Mouse (Mus musculus) heart, adult 8-10 months (tissue): Measurements from ENCODE around the gene Pkdrej. TPM values are rescaled to one million over a fixed set of nuclear protein-coding genes. Genes with fewer than 3 reads are reported as not detected.
A peak's percentile ranks its signal among the peaks of the same experiment; 100 is the strongest.
"Not testable (repeated sequence)": the region's sequence is repeated elsewhere in the genome, so short reads cannot be mapped to it uniquely, and the experiment has no call there.

ENCODE experiments used
- DNase-seq: peaks from one replicate; pipeline ENCODE4 v3.0.0; 2022; ENCODE audit warnings: low spot score
- total RNA-seq, 4 experiments: library from RNA; stranded (reverse); gene quantifications; 2 replicates each; pipeline ENCODE4 v1.2.4; 2022

Gene Pkdrej
- total RNA-seq, 4 experiments from 2014 or later: 3.1 to 5.4 (median 4.6) TPM

DNA sequence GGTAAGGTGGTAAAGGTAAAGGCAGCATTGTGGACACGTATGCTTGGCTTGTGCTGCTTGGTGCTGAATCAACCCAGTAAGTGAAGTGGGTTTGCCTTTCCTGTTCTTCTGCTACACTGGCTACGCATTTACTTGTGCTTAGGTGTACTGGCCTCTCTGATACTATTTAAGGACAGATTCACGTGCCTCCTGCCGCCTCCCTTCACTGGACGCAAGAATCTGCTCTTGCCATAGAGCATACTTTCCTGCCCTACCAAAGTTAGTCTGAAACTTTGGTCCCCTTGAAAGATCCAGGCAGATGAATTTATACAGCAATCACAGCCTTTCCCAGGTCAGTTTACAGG is 11.1 kb downstream of the Pkdrej start:
- DNase-seq: no peak

DNA sequence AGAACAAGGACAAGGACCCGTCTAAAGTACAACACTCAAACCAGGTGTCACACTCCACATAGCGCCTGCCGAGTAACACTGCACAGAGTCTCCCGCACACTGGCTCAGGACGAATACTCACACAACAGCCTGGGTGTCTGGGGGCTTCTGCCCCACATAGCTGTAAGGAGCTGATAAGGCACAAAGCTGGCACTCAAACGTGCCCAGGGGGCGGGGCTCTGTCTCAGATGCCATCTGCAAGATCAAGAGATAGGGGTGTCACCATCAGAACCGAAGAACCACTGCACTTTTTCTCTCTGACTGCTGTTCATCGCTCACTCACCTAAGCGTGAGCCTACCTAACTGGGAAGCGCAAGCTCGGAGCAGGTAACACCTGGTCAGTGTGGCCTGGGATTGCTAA is 12.4 kb downstream of the Pkdrej start:
- no peak for DNase-seq

DNA sequence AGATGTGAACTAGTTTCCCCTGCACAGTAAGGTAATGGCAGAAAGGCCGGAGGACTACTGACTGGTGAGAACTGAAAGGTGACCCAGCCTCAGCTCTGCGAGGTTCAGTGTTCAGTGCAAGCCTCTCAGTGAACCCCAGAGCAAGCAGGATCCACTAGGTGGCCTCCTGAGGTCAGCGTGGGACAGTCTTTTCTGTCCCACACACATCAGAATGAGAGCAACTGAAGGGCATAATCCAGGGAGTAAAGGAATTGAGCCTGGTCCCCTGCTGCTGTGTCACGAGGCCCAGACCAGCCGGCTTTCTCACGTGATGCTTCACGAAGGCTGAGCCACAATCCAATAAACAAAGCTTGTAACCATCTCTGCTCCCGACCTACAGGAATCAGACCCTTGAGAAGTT is 13.1 kb downstream of the Pkdrej start:
- DNase-seq: no peak

DNA sequence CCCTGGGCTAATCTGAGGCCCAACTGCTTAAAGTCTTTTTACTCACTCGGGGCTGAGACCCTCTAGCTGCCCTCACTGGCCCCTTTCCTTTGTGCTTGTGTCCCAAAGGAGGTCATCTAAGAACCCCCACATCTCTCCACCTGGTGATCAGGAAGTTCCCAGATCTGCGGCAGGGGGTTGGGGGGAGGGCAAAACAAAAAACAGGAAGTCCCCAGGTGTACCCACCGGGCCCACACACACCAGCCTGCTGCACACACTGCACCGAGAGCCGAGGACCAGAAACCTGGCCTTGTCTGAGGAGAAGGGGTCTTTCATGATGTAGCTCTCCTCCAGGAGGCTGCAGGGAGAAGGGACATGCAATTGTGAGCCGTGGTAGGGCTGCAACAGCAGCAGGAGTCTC is 13.5 kb downstream of the Pkdrej start:
- DNase-seq: no peak

DNA sequence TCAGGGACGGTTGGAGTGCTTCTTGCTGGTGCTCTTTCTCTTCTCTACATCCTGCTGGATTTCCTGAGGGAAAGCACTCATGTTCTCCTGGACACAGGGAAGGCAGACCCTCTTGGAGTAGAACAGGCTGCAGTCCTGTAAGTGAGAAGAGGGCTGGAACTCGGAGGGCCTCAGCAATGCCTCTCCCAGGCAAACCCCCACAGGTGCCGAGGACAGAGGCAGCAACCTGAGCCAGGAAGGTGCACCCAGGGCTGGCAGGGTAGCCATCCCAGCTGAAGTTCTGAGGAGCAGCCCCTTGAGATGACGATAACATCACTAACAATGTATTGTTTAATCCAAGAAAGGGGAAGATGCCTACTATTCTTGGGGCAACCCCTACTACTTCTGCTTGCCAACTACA is 14.1 kb downstream of the Pkdrej start:
- no peak for DNase-seq

GRCm38 (mm10) chr15:85806886-85807285 is 14.6 kb downstream of the Pkdrej start:
- DNase-seq: no peak

DNA sequence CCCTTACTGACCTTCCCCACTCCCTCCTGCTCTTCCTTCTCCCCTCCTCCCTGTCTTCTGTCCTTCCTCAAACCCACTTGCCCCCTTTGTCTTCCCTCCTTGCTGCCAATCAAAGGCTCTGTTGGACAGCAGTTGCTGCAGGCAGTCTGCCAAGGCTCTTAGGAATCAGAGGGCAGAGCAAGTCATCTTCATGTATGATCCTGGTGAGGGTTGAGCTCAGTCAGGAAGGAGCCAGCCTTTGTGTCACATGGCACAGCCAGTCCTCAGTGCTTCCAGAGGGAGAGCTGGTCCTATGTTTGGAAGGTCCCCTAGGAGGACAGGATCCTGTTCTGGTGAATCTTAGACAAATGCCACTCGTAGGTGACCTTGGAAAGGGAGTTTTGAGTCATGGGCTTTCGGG is 18.6 kb downstream of the Pkdrej start:
- DNase-seq: peak; percentile 42

- DNase-seq: peak; percentile 52
These were observed 22.9 kb downstream of the Pkdrej start for GRCm38 (mm10) chr15:85798676-85799075.

DNA sequence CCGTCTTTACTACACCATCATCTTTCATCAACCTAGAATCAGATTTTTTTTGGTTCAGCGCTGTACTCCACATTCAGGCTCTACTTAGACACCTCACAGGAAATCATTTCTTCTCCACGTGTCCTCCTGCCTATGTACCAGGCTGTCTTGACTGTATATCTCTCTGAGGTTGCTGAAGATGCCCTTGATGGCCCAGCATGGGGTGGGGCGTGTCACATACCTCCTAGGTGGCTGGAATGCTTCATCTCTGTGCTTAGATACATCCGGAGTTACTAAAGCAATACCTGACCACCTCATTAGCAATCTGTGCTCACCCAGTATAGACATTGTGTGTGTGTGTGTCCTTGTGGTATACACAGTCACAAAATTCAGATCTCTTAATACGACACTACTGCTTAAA is 26.0 kb downstream of the Pkdrej start:
- no peak for DNase-seq

DNA sequence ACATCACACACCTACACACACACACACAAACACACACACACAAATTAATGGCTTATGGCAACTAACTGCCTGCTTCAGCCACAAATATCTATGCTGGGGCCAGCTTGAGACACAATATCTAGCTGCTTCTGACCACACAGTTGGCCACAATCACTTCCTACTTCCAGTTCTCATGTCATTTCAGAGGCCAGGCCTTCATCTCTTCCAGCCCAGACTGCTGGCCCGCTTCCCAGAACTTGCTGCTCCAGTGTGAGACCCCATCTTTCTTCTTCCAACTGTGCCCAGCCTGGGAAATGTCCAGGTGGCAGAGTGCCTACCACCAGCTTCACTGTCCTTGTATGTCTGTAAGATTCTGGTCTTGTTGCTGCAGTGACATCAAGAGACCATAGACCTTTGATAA is 28.7 kb downstream of the Pkdrej start:
- peak; percentile 57 for DNase-seq

GRCm38 (mm10) chr15:85791449-85791848 is 30.1 kb downstream of the Pkdrej start:
- DNase-seq: no peak

DNA sequence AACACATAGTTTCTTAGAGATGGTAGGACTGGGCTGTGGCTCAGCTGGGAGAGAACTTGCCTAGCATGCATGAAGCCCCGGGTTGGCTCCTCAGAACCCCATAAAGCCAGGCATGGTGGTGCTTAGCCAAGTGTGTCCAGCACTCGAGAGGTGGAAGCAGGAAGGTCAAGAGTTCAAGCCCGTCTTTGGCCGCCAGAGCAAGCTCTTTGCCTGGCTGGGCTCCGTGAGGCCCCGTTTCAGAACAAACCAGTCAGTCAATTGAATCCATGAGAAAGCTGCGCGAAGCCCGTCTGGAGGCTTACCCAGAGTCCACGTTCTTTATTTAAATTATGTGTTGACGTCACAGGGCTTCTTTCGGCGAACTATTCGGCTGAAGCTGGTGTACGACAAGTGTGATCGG is 32.9 kb downstream of the Pkdrej start:
- no peak for DNase-seq

- DNase-seq: no peak
These were observed 33.5 kb downstream of the Pkdrej start for GRCm38 (mm10) chr15:85788051-85788450.

- DNase-seq: no peak
These were observed 34.1 kb downstream of the Pkdrej start for GRCm38 (mm10) chr15:85787482-85787881.

DNA sequence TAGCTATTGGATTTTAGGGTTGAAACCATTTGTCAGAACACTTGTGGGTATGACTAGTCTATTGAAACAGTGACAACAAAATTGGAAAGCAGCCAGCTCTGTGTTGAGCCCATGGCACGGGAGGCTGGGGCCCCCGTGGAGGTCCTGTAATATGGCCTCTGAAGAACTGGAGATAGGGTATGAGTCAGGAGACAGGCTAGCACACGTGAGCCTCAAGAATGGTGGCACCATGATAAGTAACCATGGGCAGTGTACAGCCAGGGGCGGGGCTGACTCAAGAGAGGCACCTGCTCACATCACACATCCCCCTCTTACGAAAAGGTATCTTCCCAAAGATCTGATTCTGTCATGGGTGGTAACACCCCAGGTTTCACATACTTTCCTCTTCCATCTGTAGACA is 34.8 kb downstream of the Pkdrej start:
- no peak for DNase-seq

- DNase-seq: no peak
These were observed 37.2 kb downstream of the Pkdrej start for GRCm38 (mm10) chr15:85784341-85784740.

DNA sequence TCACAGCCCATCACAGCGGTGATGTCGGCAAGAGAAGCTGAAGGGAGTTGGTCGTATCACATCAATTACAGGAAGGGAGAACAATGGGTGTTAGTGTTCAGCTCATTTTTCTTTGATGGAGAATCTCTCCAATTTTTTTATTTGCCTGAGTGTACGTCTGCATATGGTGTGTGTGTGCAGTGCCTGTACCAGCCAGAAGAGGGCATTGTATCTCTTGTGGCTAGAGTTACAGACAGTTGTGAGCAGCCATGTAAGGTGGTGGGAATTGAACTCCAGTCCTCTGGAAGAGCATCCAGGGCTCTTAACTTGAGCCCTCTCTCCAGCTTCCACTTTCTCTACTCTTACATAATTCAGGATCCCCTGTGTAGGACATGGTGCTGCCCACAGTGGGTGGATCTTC is 38.4 kb downstream of the Pkdrej start:
- DNase-seq: no peak

DNA sequence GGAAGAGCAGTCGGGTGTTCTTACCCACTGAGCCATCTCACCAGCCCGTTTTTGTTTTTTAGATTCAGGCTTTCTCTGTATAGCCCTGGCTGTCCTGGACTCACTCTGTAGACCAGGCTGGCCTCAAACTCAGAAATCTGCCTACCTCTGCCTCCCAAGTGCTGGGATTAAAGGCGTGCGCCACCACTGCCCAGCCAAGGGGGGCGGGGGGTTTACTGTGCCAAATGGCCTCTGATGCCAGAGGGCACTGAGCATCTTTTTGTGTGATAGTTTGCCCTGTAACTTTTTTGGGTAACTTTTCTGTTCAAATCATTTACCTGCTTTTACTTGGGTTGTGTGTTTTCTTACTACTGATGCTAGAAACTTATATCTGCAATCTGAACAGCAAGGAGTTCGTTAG is 42.6 kb downstream of the Pkdrej start:
- not testable (repeated sequence) for DNase-seq

- peak; percentile 28 for DNase-seq
These were observed 44.8 kb downstream of the Pkdrej start for GRCm38 (mm10) chr15:85776771-85777170.

DNA sequence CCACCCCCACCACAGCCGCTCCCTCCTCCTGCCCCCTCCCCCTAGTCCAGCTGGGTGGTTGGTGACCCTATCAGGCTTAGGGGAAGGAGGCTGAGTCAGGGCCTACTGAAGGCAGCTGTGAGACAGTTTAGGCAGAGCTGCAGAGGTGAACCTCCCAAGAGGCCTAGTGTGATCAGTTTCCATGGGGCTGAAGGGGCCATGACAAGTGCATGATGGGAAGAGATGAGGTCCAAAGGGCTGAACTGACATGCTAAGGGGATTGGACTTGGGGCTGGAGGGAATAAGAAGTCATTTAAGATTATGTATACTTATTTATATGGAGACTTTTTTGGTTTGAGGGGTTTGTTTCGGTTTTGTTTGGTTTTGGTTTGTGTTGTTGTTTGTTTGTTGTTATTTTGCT is 45.3 kb downstream of the Pkdrej start:
- no peak for DNase-seq

GRCm38 (mm10) chr15:85775001-85775400 is 46.5 kb downstream of the Pkdrej start:
- no peak for DNase-seq

DNA sequence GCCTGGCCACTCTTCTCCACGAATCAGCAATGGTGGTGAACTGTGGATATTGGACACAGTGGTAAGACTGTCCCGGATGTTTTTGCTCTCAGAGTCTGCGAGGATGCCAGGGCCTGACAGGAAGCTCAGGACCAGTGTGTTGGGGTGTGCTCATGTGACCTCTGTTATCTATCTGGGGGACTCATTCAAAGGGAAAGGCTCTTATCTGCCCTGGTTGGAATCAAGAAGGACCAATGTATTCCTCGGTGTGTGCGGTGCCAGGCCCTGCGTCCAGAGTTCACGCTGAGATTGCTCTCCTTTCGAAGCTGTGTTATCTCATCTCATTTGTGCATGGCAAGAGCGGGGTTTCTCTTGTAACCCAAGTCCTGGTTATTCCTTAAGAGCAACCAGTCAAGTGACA is 47.1 kb downstream of the Pkdrej start:
- DNase-seq: no peak

DNA sequence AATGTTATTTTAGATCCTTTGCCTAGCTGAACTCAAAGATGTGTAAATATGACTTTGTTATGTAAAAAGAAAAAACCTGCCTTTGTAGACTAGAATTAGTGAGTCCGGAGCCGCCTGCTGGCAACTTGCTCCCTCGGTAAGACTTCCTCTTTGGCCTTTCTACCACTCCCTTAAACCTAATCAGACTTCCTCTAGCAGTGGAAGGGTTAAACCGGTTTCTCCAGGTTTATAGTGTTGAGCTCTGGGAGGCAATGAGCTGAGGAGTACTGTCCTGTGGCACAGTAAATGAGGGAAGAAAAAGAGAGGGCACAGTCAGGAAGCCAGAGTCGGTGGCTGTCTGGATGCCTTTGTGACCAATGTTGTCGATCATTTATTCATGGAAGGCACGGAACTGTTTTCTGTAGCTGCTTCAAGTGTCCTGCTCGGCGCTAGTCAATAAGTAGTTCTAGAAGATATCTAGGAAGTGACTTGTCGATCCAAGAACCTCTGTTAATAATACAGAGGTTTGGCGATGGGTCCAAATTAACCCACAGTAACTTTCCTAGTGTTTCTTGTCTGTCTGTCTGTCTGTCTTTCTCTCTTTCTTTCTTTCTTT is 49.3 kb downstream of the Pkdrej start:
- no peak for DNase-seq

DNA sequence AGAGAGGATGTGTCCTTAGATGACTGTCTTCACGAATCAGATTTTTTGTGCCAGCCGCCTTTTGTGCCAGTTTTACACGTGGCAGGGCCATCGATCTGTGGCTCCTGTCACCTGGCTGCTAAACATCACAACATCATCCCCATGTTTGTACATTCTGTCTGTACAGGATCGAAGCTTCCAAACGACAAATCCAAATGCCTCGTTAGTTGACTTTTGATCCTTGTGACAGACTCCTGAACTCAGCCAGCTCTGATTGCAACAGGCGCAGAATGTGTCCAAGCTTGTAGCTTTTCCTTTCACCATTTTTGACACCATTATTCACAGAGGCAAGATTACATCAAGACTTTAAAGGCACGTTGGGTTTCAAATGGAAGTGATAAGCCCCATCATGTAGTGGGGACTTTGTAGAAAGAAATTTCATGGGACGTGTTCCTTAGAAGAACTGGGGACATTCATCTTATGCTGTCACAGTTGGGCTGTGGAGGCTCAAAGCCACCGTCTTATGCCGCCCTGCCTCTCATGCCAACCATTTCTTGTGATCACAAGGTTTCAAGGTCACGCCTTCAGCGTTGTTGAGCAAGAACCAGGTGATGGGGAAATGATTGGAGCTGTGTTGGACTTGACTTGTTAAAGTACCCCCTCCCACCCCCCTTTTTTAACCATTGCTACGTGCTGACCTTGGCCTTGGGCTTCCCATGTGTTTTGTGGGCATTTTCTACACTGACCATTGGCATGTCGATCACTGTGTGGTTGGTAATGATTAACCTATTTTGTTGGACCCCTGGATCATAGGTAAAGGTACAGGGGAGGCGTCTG is 50.0 kb downstream of the Pkdrej start:
- DNase-seq: no peak
